Mouse (Mus musculus) limb, embryonic 12.5 days (tissue): ENCODE data around the gene Eps8l1. TPM values are rescaled to one million over a fixed set of nuclear protein-coding genes. Genes with fewer than 3 reads are reported as not detected.
"Not testable (repeated sequence)": the region's sequence is repeated elsewhere in the genome, so short reads cannot be mapped to it uniquely, and the experiment has no call there.

Experiments
- ATAC-seq: fragments of 200-750 bp; cut with Nextera tagmentation; 2 replicates; pipeline ENCODE4 v1.8.0; 2017; ENCODE audit warnings: low read depth, moderate TSS enrichment; ENCODE audit not compliant: insufficient number of reproducible peaks, insufficient read depth, low FRiP score, low TSS enrichment
- H3K27ac ChIP-seq: fragments of 300-500 bp; sonication (generic); 2 replicates; pipeline ENCODE4 v1.5.1; 2016; ENCODE audit warnings: mild to moderate bottlenecking, moderate library complexity
- H3K27me3 ChIP-seq: fragments of 300-500 bp; sonication (generic); 2 replicates; pipeline ENCODE4 v1.6.1; 2016; ENCODE audit warnings: mild to moderate bottlenecking, moderate library complexity
- H3K36me3 ChIP-seq: fragments of 300-500 bp; sonication (generic); 2 replicates; pipeline ENCODE4 v1.6.1; 2016; ENCODE audit warnings: mild to moderate bottlenecking, moderate library complexity
- H3K4me1 ChIP-seq: fragments of 300-500 bp; sonication (generic); replicated peaks from 2 replicates; pipeline ENCODE4 v1.6.1; 2016
- H3K4me2 ChIP-seq: fragments of 300-500 bp; sonication (generic); 2 replicates; pipeline ENCODE4 v1.6.1; 2016; ENCODE audit warnings: mild to moderate bottlenecking, moderate library complexity
- H3K4me3 ChIP-seq: fragments of 300-500 bp; sonication (generic); replicated peaks from 2 replicates; pipeline ENCODE4 v1.5.1; 2016; ENCODE audit warnings: mild to moderate bottlenecking
- H3K9ac ChIP-seq: fragments of 300-500 bp; sonication (generic); replicated peaks from 2 replicates; pipeline ENCODE4 v1.6.1; 2016; ENCODE audit warnings: mild to moderate bottlenecking, moderate library complexity
- H3K9me3 ChIP-seq: fragments of 300-500 bp; sonication (generic); 2 replicates; pipeline ENCODE4 v1.6.1; 2016; ENCODE audit warnings: mild to moderate bottlenecking, moderate library complexity
- WGBS: fragments of 180-500 bp; shearing (Covaris S2); methylation state at CpG from one replicate; pipeline ENCODE4 v1.1.7; 2016; 5-methylcytosine and 5-hydroxymethylcytosine counted together
- microRNA-seq: library from miRNA; unstranded; fragments of <30 nt; microRNA quantifications from one replicate; pipeline ENCODE4, GENCODE M21; 2017
- polyA plus RNA-seq: library from polyadenylated mRNA; unstranded; fragments of >200 nt; fragmentation: Nextera tagmentation; extraction: Ambion mirVana; gene quantifications from 2 replicates; pipeline ENCODE4 v1.2.1, GENCODE M21; 2016

Eps8l1 gene
- polyA plus RNA-seq, 1 experiment from 2014 or later = 6.4 TPM

GRCm38 (mm10) chr7:4523205-4524130 lies 63.0 kb downstream of the Eps8l1 start:
- no peak overlapping the region for H3K4me3 ChIP-seq
- H3K4me2 ChIP-seq = no peak overlapping the region
- 89% methylated on average over 33 of the region's 33 CpGs for WGBS
- H3K36me3 ChIP-seq = no peaks in the 10 kb centered on the region
- no peak overlapping the region for H3K27ac ChIP-seq
- peaks cover 26% of the 10 kb centered on the region for H3K27me3 ChIP-seq
- ATAC-seq = no peak
- H3K9ac ChIP-seq = no peak overlapping the region
- no peaks in the 10 kb centered on the region for H3K9me3 ChIP-seq
- H3K4me1 ChIP-seq = peaks cover 21% of the 10 kb centered on the region

- not testable (repeated sequence) for H3K4me3 ChIP-seq, H3K36me3 ChIP-seq, H3K4me2 ChIP-seq, H3K9ac ChIP-seq, ATAC-seq, H3K27ac ChIP-seq, H3K9me3 ChIP-seq
- H3K27me3 ChIP-seq = peaks cover 26% of the 10 kb centered on the region
- WGBS = 71% methylated on average over 15 of the region's 15 CpGs
- H3K4me1 ChIP-seq = peaks cover 21% of the 10 kb centered on the region
Measured at GRCm38 (mm10) chr7:4524212-4524922, 63.9 kb downstream of the Eps8l1 start, which contains the start of gene Tnni3. Gene Tnni3 (minus strand): TSS chr7:4524229.

DNA sequence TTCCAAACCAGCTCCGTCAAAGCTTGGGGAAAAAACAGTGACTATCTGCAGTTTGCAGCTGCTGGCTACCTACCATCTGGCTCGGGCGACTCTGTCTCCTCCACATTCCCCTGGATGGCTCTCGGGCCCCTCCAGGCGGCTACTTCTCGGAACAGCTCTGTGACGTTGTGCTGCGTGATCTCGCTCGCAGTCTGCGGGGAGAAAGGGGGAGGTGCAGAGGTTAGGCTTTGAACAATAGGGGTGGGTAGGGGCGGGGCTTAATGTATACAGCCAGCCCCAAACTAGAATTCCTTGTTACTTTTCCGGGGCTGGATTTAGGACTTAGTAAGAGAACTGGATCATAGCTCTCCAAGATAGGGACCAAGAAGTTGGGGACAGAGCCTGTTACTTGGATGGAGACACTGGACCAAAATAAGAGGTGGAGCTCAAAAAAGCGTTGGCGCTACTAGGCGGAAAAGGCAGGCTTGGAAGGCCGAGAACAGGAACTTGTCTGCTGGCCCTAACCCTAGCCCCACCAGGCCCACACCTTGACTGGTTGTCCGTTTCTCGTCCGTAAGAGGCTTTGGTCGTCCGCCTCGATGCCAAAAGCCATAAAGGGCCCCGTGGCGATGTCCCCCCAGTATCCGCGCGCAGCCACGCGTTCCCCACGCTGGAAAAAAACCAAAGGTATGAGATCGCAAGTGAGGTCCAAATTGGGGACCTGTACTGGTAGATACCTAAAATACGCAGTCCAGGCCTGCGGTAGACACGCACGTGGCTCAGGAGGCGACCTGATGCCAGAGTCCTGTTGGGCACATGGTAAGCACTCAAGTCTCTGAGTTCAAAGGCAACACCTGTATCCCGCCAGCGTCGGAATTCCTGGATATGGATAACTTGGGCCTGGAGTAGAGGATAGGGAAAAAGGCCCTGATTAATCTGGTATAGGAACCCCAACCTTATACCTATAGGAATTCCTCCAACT lies 66.1 kb downstream of the Eps8l1 start:
- Histone ChIP-seq H3K27me3 (peaks cover 14% of the 10 kb centered on the region), H3K4me3 (peak overlapping the region; percentile 36), H3K9ac (peak overlapping the region; percentile 57; the same call in 1 of the 2 replicates), H3K4me2 (peak overlapping the region; percentile 58), H3K4me1 (peaks cover 15% of the 10 kb centered on the region), H3K36me3 (no peaks in the 10 kb centered on the region), H3K9me3 (no peaks in the 10 kb centered on the region), H3K27ac (peak overlapping the region; percentile 67; the same call in 1 of the 2 replicates)
- ATAC-seq = peak; percentile 88
- WGBS = 31% methylated on average over 40 of the region's 40 CpGs

- Histone ChIP-seq H3K27ac (no peak overlapping the region), H3K4me2 (peak overlapping the region; percentile 58), H3K4me3 (peak overlapping the region; percentile 36), H3K9ac (0 out of 2 replicates have a peak overlapping the region, but pooled peaks have one; percentile 31), H3K27me3 (peaks cover 7% of the 10 kb centered on the region; the same call in 1 of the 2 replicates), H3K36me3 (no peaks in the 10 kb centered on the region), H3K9me3 (no peaks in the 10 kb centered on the region), H3K4me1 (peaks cover 21% of the 10 kb centered on the region)
- ATAC-seq = no peak
- 42% methylated on average over 18 of the region's 18 CpGs for WGBS
Measured at GRCm38 (mm10) chr7:4527302-4527689, 66.8 kb downstream of the Eps8l1 start.

Small RNA genes lying within 50 kb of the gene (microRNA-seq; reads per million reads assigned to microRNA genes)
- gene Gm24605 = not detected

Other genes with a start within 250 kb of the Eps8l1 start
- not detected in 2 replicates for gene Lilra5, start 222.9 kb upstream of the Eps8l1 start, polyA plus RNA-seq
- not detected in 2 replicates for gene Ncr1, start 123.0 kb upstream of the Eps8l1 start, polyA plus RNA-seq
- gene Gp6, start 62.9 kb upstream of the Eps8l1 start, polyA plus RNA-seq = 0.22 and 0.65 TPM in 2 replicates
- 29.7 and 29.8 TPM in 2 replicates for gene Rdh13, start 15.0 kb upstream of the Eps8l1 start, polyA plus RNA-seq
- gene Ppp1r12c, start 41.0 kb downstream of the Eps8l1 start, polyA plus RNA-seq = 65.3 and 70.3 TPM in 2 replicates
- gene Tnnt1, start 55.7 kb downstream of the Eps8l1 start, polyA plus RNA-seq = 186 and 195 TPM in 2 replicates
- gene Tnni3, start 63.6 kb downstream of the Eps8l1 start, polyA plus RNA-seq = 4.3 and 5.7 TPM in 2 replicates
- gene Dnaaf3, start 71.8 kb downstream of the Eps8l1 start, polyA plus RNA-seq = 3.7 and 4.1 TPM in 2 replicates
- 6.6 and 6.8 TPM in 2 replicates for gene Syt5, start 86.9 kb downstream of the Eps8l1 start, polyA plus RNA-seq
- not detected in 2 replicates for gene Ptprh, start 143.4 kb downstream of the Eps8l1 start, polyA plus RNA-seq
- 1.9 and 2.4 TPM in 2 replicates for gene Tmem86b, start 170.7 kb downstream of the Eps8l1 start, polyA plus RNA-seq
- gene Ppp6r1, start 198.3 kb downstream of the Eps8l1 start, polyA plus RNA-seq = 10.6 and 14.8 TPM in 2 replicates
- gene Hspbp1, start 224.4 kb downstream of the Eps8l1 start, polyA plus RNA-seq = 107 and 111 TPM in 2 replicates
- gene Brsk1, start 229.9 kb downstream of the Eps8l1 start, polyA plus RNA-seq = 2.4 and 3.6 TPM in 2 replicates